Mouse (Mus musculus) CD4-positive naive resting alpha-beta T cell, adult 57 days (primary cell): ENCODE measurements around the gene Olfr551. TPM values are rescaled to one million over a fixed set of nuclear protein-coding genes. Genes with fewer than 3 reads are reported as not detected.

ENCODE experiments used
- total RNA-seq: library from RNA; stranded (reverse); gene quantifications from one replicate; pipeline ENCODE4 v1.2.4, GENCODE M21; 2023

Olfr551 gene
- total RNA-seq, result not detected

DNA sequence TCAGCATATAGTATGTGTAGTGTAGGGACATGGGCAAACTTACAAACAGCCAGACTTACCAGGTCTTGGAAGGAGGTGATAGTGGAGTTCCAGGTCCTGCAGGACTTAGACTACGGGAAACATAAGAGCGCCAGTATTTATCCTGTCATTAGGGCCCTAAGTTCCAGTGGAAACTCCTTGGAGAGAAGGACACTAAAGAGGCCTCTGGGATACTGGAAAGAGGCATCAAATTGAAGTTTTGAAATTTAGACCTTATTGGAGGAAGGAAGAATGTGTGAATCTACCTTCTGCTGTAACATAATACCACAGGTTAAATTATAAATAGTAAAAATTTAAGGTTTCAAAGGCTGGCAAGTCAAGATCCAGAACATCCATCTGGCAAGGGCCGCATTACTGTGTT lies at the start of gene Olfr551:
Gene Olfr551 (minus strand): TSS at position 101 of the 400 bp plus-strand sequence.

DNA sequence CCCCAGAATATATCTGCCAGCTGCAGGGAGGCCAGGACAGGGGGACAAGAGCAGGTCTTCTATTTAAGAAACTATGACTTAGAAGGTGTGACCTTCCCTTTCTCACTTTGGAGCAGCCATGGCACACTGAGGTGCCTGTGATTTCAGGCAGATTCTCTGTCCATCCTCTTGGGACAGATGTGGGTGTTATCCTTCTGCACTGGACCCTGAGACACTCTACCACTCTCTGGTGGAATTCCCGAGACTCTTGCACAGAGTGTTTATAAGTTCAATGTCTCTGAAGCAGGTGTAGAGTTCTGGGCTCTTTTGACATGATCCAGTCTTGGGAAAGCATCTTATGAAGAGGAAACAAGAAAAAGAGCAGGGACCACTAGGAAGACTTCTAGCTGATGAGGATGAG lies 46.4 kb upstream of the Olfr551 start, which contains the start of gene Olfr554:
Gene Olfr554 (plus strand): TSS at position 301 of the 400 bp plus-strand sequence.

GRCm38 (mm10) chr7:102618118-102618517 lies 26.4 kb upstream of the Olfr551 start, which contains the start of gene Olfr553:
Gene Olfr553, minus strand, starts transcription at chr7:102618218.

DNA sequence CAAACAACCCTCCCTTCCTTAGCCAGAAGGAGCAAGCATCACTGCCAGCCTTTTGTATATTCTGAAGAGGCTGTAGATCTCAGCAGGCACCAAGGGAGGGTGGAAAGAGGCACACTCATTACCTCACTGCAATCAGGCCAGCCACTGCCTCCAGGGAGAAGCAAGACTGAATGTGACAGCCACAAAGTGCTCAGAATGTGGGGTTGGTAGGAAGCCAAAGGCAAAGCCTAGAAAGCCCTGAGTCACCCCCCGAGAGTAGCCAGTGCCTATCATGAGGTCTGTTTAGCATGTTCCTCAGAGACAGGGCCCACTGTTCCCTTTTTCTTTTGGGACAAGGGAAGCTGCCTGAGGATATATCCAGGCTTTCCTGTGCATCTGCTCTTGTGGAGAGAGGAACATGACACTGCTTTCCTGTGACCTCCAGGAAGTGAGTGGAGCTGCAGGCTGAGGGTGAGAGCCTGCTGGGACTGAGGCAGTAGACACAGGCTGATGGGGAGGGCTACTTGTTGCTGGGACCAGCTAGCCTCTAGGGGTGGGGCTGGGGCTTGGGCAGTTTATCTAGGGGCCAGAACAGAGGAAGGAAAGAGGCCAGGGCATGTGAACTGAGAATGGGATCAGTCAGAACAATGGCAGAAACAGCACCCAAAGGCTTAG lies 5.8 kb upstream of the Olfr551 start, which contains the start of gene Olfr552:
Gene Olfr552 (plus strand): TSS at position 393 of the 654 bp plus-strand sequence.

DNA sequence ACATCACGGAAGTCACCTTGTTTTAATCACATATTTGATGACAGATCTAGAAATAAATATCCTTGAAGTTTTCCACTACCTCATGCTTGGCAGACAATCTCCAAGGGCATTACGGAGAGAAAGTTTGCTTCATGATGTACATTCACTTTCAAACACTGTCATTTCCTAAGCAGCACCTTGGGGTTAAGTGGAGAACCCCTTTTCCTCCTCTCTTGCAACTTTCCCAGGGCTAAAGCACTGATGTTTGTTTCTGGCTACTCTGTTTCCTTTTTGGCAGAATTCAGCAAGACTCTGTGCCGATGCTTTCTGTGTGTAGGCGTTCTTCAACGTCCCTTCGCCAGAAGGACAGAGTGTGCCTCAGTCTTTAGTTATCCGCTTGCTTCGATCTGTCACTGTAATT lies 20.5 kb downstream of the Olfr551 start, which contains the start of gene Olfr550:
Gene Olfr550 (plus strand): TSS at position 301 of the 400 bp plus-strand sequence.

GRCm38 (mm10) chr7:102564999-102565997 lies 26.4 kb downstream of the Olfr551 start, which contains the start of gene Trim21:
Gene Trim21, minus strand, starts transcription at chr7:102565486.

DNA sequence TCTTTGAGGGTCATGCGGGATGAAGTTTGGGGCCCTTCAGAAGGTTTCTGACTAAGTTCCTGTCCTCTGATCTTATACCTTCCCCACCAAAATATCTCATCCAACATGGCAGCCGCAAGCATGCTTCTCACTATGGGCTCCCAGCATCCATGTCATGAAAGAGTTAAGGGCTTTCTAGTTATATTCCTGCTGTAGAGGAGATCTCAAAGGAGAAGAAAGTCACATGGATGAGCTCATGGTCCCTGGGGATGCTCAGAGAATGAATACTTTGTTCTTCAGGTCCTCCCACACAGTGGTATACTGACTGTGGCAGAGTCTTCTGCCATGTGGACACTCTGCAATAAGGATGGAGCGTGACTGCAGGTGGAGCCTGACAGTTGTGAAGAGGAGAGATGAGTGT lies 42.1 kb downstream of the Olfr551 start, which contains the start of gene Olfr549:
Gene Olfr549 (plus strand): TSS at position 301 of the 400 bp plus-strand sequence.

GRCm38 (mm10) chr7:102540596-102540995 lies 51.1 kb downstream of the Olfr551 start, which contains the start of gene Olfr548-ps1:
Gene Olfr548-ps1, plus strand, starts transcription at chr7:102540896.

DNA sequence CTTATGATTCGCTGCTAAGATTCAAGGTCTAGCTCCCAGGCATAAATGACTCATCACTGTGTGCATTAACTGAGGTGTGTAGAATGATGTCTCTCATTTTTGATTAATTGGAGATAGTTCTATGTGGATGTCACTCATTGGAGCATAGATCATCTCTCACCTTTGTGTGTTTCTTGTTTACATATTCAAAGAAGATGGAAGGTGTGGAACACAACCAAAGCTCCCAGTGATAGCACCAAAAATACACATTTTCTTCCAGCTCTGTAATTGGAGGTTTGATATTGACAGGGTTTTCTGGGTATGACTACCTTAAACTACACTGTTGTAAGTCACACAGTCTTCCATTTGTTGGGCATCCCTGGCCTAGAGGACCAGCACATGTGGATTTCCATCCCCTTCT lies 57.2 kb downstream of the Olfr551 start, which contains the start of gene Olfr547:
Gene Olfr547 (plus strand): TSS at position 301 of the 400 bp plus-strand sequence.

Other genes with a start within 250 kb of the Olfr551 start
- gene Rrm1, start 150.2 kb downstream of the Olfr551 start, total RNA-seq, result 41.4 TPM
- not detected for gene Olfr543, start 110.2 kb downstream of the Olfr551 start, total RNA-seq
- not detected for gene Olfr544, start 103.6 kb downstream of the Olfr551 start, total RNA-seq
- gene Olfr545, start 92.3 kb downstream of the Olfr551 start, total RNA-seq, result not detected
- not detected for gene Olfr547, start 57.1 kb downstream of the Olfr551 start, total RNA-seq
- gene Olfr548-ps1, start 51.0 kb downstream of the Olfr551 start, total RNA-seq, result not detected
- gene Olfr549, start 42.0 kb downstream of the Olfr551 start, total RNA-seq, result not detected
- gene Trim21, start 26.4 kb downstream of the Olfr551 start, total RNA-seq, result 49.0 TPM
- not detected for gene Olfr550, start 20.4 kb downstream of the Olfr551 start, total RNA-seq
- gene Olfr552, start 5.9 kb upstream of the Olfr551 start, total RNA-seq, result not detected
- not detected for gene Olfr553, start 26.3 kb upstream of the Olfr551 start, total RNA-seq
- not detected for gene Olfr554, start 46.5 kb upstream of the Olfr551 start, total RNA-seq
- gene Olfr555, start 66.9 kb upstream of the Olfr551 start, total RNA-seq, result not detected
- gene Olfr556, start 73.0 kb upstream of the Olfr551 start, total RNA-seq, result not detected
- 11.6 TPM for gene Trim68, start 95.4 kb upstream of the Olfr551 start, total RNA-seq
- gene Olfr557, start 104.0 kb upstream of the Olfr551 start, total RNA-seq, result not detected
- gene Olfr558, start 110.3 kb upstream of the Olfr551 start, total RNA-seq, result not detected
- not detected for gene Olfr33, start 127.2 kb upstream of the Olfr551 start, total RNA-seq
- not detected for gene Olfr559, start 135.6 kb upstream of the Olfr551 start, total RNA-seq
- not detected for gene Olfr560, start 167.5 kb upstream of the Olfr551 start, total RNA-seq
- not detected for gene Olfr78, start 167.6 kb upstream of the Olfr551 start, total RNA-seq
- gene Olfr561, start 179.3 kb upstream of the Olfr551 start, total RNA-seq, result not detected
- gene Olfr564, start 211.6 kb upstream of the Olfr551 start, total RNA-seq, result not detected